Mouse (Mus musculus) adrenal gland, postnatal 36 days (tissue): ENCODE data around the gene Rbmx. TPM values are rescaled to one million over a fixed set of nuclear protein-coding genes. Genes with fewer than 3 reads are reported as not detected.

ENCODE experiments used
- DNase-seq, 2 experiments: peaks; one replicate each; pipeline ENCODE4 v3.0.0; 2021; ENCODE audit warnings: mixed read lengths in 1 of 2
- long read RNA-seq, 2 experiments: library from polyadenylated mRNA; stranded (forward); transcript quantifications; one replicate each; pipeline ENCODE4 v2.0.0; 2021; ENCODE audit warnings: borderline sequencing depth in 2 of 2
- total RNA-seq, 2 experiments: library from RNA; stranded (reverse); gene quantifications; 2 replicates each; pipeline ENCODE4 v1.2.3; 2021

Gene Rbmx
- 10 to 100 TPM; 22.8 to 31.9 TPM for total RNA-seq
- long read RNA-seq, experiment 1, transcript Rbmx-205 (10 exons, 2,139 nt) = major isoform, 14 of 27 reads
- long read RNA-seq, experiment 1, partial matches to known transcripts = 1 of 27 reads
- long read RNA-seq, experiment 1, other reads (novel, unspliced or antisense) = 12 of 27 reads
- long read RNA-seq, experiment 2, partial matches to known transcripts = 1 of 3 reads
- long read RNA-seq, experiment 2, other reads (novel, unspliced or antisense) = 1 of 3 reads

- peak; percentile 78 to 83 for DNase-seq
Observed at GRCm38 (mm10) chrX:57392367-57393246, at the start of gene Rbmx. TSS of gene Rbmx (minus strand) at chrX:57393036.

DNA sequence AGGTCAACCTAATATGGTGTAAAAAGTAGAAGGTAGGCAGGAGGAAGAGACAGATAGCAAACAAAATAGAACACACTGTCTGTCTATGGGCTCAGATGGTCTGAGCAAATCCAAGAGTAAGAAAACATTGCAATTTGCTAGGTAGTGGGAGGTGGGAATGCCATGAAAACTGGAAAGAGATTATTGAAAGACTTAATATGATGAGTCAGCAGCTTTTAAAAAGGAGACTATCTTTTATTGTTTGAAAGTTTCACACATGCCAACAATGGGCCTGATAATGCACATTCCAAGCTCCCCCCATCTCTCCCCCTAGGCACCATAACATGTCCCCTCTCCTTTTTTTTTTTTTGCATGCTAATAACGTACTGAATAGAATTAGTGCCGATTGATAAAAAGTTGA is 41.1 kb upstream of the Rbmx start:
- no peak for DNase-seq

GRCm38 (mm10) chrX:57431610-57432009 is 38.8 kb upstream of the Rbmx start:
- no peak for DNase-seq

DNA sequence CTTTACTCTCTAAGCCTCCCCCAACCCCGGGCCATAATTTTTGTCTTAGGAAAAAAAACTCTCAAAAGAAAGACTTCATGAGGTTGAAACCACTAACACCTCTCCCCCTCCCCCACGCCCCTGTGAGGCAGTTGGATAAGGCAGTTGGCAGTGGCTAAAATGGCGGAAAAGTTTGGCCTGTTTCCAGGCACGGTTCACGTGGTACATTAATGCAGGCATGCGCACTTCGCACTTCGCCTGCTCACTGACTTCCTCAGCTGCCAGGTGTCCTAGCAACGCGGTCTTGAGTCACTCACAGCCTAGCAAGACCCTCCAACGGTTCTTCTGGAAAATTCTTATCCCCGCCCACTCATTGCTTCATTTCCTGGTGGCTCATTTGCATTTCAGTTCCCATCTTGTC is 15.9 kb upstream of the Rbmx start, which contains the start of gene Gm364:
TSS of gene Gm364 (plus strand) at position 386 of the 400 bp plus-strand sequence.
- DNase-seq = no peak

DNA sequence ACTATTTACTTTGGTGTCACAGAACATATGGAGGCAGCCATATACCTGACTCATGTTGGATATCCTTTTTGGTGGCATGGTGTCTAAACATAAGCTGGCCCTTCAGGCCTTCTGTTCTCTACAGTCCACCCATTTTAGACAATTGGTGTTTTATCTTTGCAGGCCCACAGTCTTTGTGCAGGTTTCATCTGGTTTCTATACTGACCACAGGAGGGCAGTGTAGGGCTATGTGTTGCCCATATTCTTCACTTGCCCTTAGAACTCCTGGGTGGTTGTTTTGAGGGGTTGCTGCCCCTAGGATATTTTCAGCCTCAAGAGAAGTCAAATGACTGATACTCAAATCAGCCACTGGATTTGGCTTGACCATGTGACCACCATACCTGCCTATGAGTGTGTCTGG is 10.8 kb upstream of the Rbmx start:
- peak in 1 of 2 experiments; percentile 7 for DNase-seq

DNA sequence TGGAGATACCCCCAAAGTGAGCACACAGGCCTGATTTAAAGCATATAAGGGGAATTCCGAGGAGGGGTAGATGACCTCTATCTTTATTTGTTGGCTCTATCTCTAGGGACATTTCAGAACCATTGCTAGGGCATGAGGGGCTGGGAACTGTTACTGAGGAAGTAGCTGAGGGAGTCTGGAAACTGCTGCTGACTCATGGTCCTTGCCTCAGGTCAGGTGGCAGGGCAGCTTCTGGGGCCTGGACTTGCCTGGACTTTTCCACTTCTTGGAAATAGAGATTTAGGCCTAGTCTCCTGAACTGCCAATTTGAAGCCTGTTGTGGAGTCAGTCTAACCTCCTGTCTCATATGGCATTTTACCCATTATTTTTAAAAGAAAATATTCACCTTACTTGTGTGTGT is 8.6 kb upstream of the Rbmx start:
- DNase-seq = no peak

GRCm38 (mm10) chrX:57393412-57393811 is 576 bp upstream of the Rbmx start:
- no peak for DNase-seq

GRCm38 (mm10) chrX:57380915-57381314 is 11.9 kb downstream of the Rbmx start:
- DNase-seq = peak; percentile 18 to 47

GRCm38 (mm10) chrX:57378579-57378978 is 14.3 kb downstream of the Rbmx start:
- no peak for DNase-seq

DNA sequence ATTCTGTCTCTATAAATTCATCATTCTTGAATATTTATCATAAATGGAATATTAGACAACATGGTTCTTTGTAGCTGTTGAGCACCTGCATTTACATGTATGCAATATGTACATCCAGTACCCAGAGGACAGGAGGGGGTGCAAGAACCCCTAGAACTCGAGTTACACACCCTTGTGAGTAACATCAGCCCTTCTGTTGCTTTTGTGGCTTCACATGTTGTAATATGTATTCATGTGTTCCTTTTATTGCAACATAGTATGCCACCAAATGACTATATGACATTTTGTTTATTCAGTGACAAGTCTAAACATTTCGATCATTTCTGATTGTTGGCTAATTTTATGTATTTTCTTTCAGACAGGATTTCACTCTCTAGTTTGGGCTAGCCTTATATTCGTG is 15.7 kb downstream of the Rbmx start:
- no peak for DNase-seq

DNA sequence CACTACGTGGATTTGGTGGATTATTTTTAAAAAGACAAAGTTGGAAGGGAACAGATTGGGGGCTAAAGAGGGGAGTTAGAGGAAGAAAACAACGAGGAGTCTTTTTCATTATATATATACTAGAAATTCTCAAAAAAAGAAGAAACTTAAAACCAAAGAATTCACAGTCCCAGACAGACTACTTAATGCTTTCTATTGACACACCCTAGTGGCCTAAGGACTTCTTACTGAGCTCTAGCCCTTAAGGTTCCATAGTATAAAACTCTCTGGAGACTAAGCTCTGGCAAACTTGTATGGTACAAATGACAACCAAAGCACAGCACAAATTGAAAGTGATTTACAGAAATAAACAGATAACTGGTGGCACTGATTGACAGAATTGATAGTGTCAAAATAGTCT is 18.8 kb downstream of the Rbmx start:
- DNase-seq = no peak

GRCm38 (mm10) chrX:57373543-57373942 is 19.3 kb downstream of the Rbmx start:
- DNase-seq = peak in 1 of 2 experiments; percentile 6

DNA sequence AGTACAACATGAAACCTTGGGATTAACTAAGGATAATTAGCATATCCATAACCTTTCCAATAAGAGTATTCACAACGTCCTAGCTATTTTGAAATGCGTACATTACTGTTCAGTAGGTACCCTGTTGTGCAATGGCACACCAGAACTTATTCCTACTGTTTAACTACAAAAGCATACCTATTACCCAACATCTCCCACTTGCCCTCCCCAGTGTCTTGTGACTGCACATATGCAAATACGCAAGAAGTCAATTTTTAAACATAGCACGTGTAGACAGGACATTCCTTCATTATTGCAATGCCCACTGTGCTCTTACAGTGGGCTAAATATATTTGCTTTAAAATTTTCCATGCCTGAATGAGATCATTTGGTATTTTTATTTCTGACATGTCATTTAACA is 19.9 kb downstream of the Rbmx start:
- DNase-seq = no peak

DNA sequence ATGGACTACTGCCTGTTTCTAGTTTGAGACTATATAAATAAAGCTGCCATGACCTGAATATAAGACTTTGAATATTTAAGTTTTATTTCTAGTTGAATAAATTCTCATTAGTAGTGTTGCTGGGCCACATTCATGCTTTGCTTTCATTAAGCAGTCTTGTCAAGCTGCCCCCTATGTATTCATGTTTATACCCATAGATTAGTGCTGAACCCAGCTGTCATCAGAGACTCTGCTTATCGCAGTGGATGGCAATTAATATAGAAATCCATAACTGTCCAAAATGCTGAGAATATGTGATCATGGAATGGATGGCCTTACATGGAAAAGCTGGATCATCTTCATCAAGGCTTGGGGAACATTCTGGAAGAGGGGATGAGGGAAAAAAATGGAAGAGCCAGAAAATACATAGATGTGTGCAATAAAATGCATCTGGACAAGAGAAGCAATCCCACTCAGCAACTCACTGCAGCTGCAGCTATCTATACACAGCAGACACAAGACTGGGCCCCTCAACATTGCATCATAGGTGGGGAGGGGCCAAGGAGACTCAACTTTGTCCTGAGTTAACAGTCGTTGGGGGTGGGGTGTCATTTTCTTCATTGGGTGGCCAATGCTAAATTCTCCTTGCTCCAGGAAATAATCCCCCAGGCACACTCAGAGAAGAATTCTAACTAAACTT is 27.8 kb downstream of the Rbmx start:
- no peak for DNase-seq

DNA sequence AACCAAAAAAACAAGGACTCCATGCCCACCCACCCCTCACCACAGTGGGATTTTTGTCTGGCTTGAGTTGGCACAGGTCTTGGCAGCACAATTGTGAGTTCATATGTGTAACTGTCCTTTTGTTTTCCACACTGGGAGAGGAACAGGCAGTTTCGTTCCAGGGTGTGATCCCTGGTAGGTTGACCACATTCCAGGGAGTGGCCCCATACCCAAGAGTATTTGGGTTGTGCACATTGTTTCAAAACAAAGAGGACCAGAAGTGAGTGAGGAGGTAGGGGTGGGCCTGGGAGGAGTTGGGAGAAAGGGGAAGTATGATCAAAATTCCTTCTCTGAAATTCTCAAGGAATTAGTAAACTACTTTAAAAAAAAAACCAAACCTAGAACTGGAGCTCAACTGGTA is 33.5 kb downstream of the Rbmx start:
- no peak for DNase-seq

DNA sequence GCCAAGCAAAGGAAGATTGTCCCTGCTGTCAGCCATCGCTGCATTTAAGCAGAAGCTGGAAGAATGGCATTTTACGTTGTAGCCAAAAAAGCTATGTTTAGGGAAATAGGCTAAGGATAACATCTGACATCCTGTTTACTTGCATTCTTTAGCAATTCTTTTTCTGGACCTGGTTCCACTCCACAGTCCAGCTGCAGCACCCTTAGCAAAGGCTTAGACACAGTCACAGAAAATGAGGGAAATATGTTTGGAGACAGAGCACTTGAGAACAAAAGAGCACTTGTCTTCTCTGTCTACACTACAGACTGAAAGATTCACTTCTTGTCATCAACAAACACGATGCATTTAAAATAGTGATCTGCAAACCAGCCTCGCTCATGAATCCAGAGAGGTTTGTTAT is 53.6 kb downstream of the Rbmx start:
- no peak for DNase-seq

GRCm38 (mm10) chrX:57338371-57339211 is 54.2 kb downstream of the Rbmx start, which contains the start of gene Arhgef6:
TSS of gene Arhgef6 (minus strand) at chrX:57338729.
- DNase-seq = peak in 1 of 2 experiments; percentile 6

DNA sequence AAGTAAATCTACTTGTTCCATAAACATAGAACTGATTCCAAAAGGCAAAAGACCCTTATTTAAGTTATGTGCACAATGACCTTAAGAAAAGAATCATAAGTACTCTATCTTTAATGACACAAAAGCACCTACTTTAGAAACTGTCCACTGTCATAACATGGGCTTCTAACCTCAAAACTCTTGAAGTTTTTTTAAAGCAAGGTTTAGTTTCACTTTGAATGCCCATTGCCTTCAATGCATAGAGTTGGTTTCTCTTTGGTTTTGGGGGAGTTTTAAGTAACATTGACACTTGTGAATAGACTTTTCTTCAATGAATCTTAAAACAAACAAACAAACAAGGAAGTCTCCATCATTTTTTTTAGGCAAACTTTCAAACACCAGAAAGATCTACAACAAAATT is 55.3 kb downstream of the Rbmx start:
- no peak for DNase-seq

DNA sequence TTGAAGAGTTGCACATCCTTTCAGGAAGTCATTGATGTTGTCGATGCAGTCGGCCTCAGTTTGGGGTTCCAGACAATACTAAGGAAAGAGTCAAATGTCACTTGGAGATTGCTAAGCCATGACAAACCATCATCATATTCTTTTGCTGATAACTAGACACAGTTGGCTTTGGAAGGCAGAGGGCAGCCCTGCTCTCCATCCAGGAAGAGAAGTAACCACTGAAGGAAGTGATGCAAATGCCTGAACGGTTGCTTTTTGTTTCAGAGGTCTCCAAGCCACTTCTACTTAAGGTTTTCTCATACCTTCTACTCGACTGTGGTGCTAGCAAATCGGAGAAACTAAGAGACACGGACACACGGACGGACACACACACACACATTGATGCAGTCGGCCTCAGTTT is 55.9 kb downstream of the Rbmx start:
- DNase-seq = no peak

GRCm38 (mm10) chrX:57335313-57335712 is 57.5 kb downstream of the Rbmx start:
- no peak for DNase-seq
